Mouse (Mus musculus) c-Kit-negative CD71-positive TER-119-positive erythroid progenitor cells, embryonic 14.5 days (primary cell): Measurements from ENCODE around the gene Rgma.

ENCODE experiments used
- DNase-seq: peaks from one replicate; pipeline ENCODE4 v3.0.0-alpha.2; 2013; ENCODE audit warnings: low read depth, low spot score

Gene Rgma

DNA sequence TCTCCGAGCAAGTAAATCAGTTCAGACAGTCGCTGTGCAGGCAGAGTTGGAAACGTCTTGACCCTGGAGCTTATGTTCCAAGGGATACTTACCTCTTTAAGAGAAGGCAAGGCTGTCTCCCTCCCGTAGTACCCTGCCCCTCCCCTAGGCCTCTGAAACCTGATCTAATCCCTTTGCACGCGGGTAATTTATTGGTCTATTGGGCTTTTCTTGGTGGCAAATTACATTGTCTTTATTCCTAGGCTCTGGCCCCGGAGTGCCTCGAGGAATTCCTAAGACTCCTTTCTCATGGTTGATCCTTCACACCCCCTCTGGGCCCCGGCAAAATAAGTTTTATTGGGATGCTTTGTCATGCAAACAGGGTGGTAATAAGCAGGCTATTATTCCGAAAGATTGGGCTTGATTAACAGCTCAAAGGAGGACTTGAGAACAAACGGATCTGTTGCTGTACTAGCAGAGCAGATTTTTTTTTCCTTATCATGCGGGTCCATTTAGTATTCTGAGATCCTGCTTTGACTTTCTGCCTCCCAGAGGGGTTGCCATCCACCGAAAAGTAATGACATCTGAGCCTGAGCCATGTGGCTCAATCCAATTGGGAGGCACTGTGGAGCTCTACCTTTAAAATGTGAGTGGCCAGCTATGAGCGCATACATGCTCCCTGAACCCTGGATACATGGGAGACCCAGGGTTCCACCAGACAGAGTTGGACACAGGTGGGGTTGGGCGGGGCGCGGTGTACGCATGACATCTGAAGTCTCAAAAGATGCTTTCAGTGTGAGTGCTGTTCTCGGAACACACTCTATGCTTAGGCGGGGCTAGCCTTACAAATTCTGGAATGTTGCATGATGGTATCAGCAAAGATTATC is 25.0 kb downstream of the Rgma start:
- no peak for DNase-seq

GRCm38 (mm10) chr7:73402106-73402505 is 26.8 kb downstream of the Rgma start:
- DNase-seq = no peak

- no peak for DNase-seq
Measured at GRCm38 (mm10) chr7:73402671-73403070, 27.4 kb downstream of the Rgma start.

DNA sequence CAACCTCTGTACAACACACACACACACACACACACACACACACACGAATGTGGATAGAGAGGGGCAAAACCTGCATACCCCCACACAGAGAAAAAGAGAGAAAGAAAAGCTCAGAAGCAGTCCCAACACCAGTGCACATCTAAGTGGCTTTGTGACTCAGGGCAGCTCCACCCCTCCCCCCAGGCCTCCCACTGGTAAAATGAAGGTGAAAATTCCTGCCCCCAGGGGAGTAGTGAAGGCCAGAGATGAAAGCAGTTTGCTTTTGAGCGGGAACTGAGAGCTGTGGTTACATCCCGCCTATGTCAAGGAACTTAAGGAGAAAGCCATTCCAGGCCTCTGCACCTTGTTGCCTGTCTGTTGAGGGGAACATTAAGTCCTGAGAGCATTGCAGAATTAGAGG is 28.2 kb downstream of the Rgma start:
- DNase-seq = no peak

DNA sequence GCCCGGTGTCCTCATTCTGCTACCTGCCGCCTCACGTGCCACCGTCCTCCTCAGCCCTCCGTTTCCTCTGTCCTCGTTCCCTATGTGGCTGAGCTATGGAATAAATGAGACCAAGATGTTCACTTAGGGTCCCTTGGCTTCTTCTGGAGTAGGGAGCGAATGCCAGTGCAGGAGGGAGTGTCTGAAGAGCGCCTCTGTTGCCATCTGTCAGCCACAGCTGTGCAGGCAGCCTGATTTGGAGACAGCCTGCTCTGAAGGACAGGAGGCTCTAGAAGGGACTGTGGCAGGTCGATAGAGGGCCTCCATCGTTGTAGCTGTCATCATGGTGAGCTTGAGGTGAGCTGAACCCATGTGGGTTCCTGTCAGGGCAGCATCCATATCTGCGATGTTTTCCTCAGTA is 30.2 kb downstream of the Rgma start:
- DNase-seq = no peak

GRCm38 (mm10) chr7:73411523-73411922 is 36.2 kb downstream of the Rgma start:
- no peak for DNase-seq

DNA sequence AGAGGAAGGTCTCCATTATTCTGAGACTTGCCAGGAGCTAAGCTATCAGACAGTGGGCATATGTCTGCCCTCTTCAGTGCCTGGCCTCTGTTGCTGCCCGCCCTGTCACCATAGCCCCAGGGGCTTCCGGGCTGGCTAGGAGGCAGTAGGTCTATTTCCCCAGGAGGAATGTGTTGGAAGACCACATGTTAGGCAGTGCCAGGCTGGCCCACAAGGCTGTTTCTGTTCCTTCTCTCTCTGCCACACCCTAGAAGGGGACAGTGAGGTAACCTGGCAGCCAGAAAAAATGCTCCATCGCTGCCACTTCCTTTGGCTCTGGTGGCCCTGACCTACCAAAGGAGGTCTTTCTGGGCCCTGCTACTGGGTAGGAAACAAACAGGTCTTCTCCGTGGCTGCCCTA is 36.7 kb downstream of the Rgma start:
- DNase-seq = no peak

- no peak for DNase-seq
Measured at GRCm38 (mm10) chr7:73412419-73412818, 37.1 kb downstream of the Rgma start.

GRCm38 (mm10) chr7:73414192-73414591 is 38.9 kb downstream of the Rgma start:
- no peak for DNase-seq

DNA sequence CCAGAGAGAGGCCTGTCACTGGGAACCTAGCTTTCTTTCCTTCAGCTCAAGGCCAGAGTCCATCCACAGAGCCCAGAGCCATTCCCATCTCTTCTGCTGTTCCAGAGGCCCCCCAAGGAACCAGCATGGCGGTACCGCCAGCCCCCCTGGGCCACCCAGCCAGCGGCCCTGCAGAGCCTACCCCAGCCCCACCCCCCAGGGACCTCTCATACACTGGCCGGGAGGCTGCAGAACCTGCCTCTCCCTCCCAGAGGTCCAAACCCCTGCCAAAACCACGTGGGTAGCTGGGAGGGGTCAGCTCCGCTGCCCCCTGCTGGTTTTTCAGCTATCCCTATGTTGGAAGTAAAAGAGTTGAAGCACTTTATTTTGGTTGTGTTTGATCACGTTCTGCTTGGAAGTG is 44.1 kb downstream of the Rgma start:
- DNase-seq = no peak

- DNase-seq = no peak
Measured at GRCm38 (mm10) chr7:73420827-73421226, 45.5 kb downstream of the Rgma start.

GRCm38 (mm10) chr7:73421278-73422015 is 46.1 kb downstream of the Rgma start:
- no peak for DNase-seq

DNA sequence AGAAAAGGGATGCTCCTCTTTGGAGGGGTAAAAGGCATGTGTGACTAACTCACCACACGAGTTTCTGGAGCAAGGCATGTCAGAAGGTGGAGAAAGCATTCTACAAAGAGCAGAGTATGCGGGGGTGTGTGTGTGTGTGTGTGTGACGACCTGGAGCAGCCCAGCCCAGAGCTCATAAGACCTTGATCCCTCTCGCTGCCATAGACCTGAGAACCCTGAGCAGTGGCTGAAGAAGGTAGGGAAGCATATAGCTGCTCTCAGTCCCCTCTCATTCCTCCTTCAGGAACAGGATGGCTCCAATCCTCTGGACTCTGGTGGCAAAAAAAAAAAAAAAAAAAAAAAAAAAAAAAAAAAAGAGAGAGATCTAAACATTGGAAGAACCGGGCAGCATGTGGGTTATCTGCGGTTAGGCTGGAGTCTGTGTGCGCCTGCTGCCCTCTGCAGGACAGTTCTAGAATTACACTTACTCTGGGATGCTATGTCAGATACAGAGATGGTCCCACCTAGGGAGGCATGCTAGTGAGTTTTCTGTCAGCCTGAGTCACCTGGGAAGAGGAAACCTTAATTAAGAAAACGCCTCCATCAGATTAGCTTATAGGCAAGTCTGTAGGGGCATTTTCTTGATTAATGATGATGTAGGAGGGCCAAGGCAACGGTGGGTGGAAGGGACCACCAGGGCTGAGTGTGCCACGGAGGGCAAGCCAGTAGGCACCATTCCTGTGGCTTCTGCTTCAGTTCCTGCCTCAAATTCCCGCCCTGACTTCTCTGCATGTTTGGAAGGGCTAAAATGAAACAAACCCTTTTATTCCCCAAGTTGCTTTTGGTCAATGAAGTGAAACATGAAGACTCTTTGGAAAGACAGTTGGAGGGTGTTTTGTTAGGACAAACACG is 47.2 kb downstream of the Rgma start:
- peak; percentile 42 for DNase-seq

DNA sequence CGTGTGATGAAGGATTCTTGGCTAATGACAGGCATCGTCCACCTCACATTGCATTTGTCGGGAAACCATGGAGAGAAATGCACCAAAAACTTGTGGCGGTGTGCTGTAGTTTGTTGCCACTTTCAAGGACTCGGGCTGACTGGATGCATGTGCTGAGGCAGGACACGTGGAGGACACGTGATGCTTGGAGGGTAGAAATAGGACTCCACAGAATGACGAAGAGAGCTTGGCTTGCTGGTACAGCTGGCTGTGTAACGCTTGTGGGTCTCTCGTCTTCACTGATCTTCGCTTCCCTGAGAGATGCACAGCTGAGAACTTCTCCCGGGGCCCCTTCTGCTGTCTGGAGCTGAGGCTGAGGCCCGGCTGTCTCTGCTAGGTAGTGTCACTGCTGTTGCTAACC is 47.9 kb downstream of the Rgma start:
- no peak for DNase-seq

- no peak for DNase-seq
Measured at GRCm38 (mm10) chr7:73424243-73424642, 48.9 kb downstream of the Rgma start.

DNA sequence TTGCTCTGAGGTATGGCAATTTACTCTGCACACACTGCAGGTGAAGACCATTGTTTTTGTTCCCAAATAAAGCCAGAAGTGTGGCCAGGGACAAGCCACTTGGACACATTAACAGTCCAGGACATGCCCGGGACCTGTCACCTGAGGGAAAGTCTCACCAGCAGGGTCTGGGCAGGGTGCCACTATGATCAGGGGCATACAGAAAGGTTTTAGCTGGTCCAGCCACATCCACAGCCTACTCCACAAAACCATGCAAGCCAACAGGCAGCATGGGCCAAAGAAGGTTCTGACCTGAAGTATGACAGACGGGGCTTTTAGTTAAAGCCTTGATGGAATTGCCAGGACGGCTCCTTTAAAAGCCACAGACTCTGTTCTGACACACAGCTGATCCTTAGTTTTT is 49.4 kb downstream of the Rgma start:
- DNase-seq = no peak

DNA sequence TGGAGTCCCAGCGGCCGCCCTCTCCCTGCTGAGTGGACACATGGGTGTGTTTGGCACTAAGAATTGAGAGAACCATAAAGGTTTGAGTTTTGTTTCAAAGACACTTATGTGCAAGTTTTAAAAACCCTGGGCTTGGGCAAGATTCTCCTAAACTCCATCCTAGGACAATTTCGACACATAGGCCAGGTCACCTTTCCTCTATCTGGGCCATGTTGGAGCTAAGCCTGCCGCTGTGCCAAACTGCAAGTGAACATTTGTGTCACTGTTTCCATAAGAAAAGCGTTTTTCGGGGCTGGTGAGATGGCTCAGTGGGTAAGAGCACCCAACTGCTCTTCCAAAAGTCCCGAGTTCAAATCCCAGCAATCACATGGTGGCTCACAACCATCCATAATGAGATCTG is 50.1 kb downstream of the Rgma start:
- DNase-seq = no peak

- no peak for DNase-seq
Measured at GRCm38 (mm10) chr7:73426235-73426634, 50.9 kb downstream of the Rgma start.

GRCm38 (mm10) chr7:73426752-73427386 is 51.6 kb downstream of the Rgma start:
- no peak for DNase-seq

DNA sequence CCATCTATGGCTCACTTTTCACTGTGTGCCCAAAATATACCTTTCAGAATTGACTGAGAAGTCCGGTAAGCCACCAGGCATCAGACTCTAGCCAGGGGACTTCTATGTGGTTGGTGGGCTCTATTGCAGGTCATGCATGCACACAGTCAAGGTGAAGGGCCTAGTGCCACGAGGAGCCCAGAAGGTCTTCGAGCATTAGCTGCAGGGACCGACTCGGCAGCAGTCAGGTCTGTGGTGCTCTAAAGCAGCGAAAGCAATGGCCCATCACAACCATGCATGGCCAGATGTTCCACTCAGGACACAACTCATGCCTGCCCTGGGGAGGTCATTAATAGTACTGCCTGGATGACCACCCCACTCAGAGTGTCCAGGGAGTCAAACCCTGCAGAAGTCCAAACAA is 52.5 kb downstream of the Rgma start:
- DNase-seq = no peak

DNA sequence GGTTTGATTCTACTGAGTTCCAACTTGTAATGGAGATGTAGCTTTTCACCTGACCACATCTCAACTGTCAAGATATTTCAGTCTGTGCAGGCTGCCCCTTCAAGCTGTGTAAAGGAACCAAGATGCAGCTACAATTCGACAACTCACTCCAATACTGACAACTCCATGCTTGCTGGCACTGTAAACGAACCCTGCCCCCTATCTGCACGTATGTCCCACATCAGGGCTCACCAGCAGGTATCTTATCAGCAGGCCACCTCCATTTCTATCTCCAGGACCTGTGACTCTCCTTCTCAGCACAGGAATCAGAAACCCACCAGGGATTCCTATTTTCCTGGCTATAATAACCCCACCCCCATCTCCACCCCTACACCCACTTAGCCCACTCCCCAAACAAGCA is 53.2 kb downstream of the Rgma start:
- no peak for DNase-seq
